Mouse (Mus musculus) lung, postnatal 25 days (tissue): ENCODE measurements around the gene Tcaf3.

ENCODE experiments used
- DNase-seq: peaks from one replicate; pipeline ENCODE4 v3.0.0; 2022; ENCODE audit warnings: low spot score

Tcaf3 gene

DNA sequence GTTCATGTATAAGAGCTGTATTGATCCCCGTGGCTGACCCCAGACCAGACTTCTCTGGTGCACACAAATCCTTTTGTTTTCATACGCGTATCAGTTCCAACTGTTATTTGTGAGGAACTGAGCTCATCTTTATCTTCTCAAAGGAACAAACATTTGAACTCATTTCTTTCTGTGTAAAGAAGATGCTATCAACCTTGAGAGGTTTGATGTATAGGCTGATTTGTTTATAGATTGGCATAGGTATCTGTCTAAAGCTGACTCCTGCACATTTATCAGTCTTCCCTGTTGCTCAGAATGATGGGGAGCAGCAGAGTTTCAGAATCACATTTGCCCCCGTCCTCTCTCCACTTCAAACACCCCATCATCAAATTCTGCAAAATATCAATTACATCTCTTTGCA is at the start of gene Tcaf3:
Tcaf3 (minus strand) TSS at position 101 of the 400 bp plus-strand sequence.
- DNase-seq: no peak

DNA sequence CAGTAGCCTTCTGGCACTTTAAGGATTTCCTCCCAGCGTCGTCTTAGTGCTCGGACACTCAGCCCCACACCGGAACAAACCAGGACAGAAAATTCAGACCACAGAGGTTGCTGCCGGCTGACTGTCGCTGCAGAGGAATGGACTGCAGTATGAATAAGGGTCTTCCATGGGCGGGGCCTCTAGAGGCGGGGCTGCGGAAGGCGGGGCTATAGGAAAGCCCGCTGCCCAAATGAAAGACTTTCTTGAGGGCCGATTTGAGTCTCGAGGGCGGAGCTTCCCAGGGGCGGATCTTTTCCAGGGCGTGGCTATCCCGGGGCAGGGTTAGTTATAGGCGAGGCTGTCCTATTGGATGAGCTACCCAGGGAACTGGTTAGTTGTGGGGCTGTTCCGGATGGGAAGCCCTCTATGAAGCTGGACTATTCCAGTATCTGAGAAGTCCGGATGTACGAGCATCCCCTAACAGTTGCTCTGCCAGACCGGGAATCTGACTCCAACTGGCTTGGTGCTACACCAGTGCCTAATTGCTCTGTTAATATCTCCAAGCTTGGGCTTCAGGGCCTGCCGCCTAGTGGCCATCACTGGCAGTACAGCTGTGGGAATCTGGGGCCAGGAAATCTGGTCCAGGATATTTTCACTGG is 47.5 kb upstream of the Tcaf3 start, which contains the start of gene Tcaf2:
Tcaf2 (minus strand) TSS at position 343 of the 638 bp plus-strand sequence.
- peak; percentile 92 for DNase-seq

DNA sequence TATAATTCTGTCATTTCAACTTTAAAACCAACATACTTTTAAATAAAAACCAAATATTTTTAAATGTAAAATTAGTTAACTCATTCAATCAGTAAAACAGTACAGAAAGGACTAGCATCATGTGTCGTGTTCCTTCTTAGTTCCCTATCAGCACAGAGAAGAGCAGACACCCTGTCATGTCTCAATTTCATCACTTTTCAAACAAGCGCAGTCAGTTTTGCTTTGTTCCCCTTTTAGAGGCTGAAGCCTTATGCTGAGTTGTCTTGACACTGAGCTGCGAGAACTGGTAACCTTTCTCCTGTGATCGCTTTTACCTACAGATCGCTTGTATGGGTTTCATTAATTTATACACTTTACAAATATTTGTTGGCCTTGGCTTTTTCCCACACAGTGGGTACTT is 36.9 kb upstream of the Tcaf3 start:
- no peak for DNase-seq

GRCm38 (mm10) chr6:42631395-42631794 is 33.9 kb upstream of the Tcaf3 start:
- DNase-seq: no peak

DNA sequence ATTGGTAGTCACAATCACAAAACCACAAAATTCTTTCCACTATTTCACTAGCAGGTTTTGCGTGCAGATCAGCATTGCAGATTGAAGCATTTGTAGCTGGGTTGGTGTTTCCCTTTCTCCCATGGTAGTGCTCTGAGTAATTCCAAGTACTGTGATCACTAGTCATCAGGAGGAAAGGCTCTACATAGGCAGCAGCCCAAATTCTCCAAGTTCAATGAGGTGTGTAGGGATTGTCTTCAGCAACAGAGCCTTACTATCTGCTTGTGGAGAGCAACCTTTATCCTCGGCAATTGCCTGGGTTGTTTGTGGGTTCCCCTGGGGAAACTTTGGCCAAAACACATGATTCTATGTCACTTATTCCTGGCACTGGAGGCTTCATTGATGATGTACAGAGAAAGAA is 19.4 kb upstream of the Tcaf3 start:
- DNase-seq: no peak

DNA sequence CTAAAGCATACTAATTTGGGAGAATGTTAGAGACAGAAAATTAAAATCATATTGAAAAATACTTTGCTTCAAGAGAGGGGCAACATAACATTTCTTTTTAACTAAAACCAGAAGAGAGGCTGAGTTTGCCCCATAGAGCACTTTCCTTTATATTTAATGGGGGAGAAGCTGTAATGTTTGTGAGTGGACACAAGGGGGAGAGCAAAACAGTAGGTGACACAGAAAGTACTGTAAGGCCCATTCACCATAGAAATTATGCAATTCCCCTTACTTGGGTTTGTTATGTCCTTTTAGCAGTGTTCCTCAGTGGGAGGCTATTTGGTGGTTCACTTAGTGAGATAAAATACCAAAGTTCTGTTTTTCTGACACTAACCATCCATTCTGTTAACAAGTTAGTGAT is 14.7 kb upstream of the Tcaf3 start:
- DNase-seq: peak; percentile 17

DNA sequence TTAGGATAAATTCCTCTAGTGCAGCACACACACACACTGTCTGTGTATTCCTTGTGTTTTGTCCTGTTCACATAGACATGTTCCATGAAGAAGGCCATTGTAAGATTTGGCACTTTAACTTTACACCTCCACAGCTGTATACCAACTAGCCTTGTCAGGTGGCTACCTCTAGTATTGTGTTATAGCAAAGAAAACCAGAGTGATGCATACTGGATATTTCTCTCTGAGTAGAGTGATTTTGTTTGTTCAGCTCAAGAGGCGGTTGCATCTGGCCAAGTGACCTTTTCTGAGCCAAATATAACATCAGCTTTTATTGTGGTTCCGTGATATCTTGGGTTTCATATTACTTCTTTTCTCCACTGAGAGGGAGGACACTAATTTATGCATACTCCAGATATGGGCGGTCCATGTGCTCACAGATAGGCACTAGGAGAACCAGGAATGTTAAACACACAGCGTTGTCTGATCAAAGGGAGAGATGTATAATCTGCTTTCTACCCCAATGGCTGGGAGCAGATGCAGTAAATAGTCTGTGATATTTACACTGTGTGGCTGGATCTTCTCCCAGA is 13.5 kb upstream of the Tcaf3 start:
- DNase-seq: no peak

- no peak for DNase-seq
Observed at GRCm38 (mm10) chr6:42593138-42593882, 4.2 kb downstream of the Tcaf3 start.

- DNase-seq: no peak
Observed at GRCm38 (mm10) chr6:42586569-42586968, 10.9 kb downstream of the Tcaf3 start.

DNA sequence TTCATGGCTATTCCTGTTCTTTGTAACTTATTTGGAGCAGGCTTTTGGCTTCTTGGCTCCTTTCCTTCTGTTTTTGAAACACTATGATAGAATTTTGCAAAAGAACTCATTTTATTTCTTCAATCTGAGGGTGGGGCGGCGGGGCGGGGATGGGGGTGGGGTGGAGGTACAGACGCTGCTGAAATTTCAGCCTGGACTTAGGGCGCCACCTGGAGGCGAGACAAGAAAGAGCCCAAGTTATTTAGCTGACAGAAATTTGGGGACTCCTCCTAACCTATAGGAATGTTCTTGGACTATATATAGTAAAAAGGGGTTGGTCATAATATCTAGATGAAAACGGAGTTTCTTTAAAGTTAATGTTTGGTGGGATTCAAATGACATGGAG is 14.0 kb downstream of the Tcaf3 start:
- DNase-seq: peak; percentile 60

DNA sequence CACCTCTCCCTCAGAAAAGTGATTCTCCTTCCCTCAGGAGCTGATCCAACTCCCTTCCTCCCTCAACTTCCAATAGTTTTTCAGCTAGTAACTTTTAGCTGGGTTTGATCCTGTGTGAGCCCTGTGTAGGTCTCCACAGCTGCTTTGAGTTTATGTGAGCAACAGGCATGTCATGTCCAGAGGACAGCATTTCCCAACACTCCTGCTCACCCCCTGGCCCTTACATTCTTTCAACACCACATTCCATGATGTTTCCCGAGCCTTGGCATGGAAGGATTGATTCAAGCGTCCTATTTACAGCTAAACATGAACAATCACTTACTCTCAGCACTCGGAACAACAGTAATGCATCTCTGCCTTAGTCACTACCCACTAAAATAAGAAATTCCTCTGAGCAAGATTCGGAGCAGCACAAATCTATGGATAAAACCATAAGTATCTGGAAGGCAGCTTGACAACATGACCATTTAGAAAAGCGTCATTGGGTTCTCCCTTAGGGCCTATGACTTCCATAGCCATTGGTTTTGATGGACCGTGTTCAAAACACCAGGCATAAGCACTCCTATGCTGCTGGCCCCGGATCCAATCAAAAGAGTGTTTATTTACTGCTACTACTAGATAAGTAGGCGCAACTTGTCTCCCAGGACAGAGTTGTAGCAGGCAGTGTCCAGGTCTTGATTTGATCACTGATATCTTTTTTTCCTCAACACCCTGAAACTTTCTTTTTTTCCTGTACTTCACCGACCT is 14.6 kb downstream of the Tcaf3 start:
- DNase-seq: peak; percentile 25

DNA sequence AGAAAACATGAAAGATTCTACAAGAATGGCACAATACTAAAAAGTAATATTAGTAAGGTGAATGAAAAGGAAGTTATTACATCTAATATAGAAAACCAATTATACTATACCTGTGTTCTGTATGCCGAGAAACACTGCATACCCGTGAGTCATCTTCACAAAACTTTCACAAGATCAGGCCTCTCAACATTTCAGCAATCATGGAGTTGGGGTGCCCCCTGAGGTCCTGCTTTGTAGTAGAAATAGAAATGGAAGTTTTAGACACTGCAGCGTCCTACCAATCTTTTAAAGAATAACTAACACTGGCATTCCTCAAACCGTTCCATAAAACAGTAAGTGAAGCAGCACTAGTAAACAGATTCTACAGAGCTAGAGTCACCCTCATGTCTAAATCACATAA is 18.8 kb downstream of the Tcaf3 start:
- peak; percentile 2 for DNase-seq

GRCm38 (mm10) chr6:42577433-42577832 is 20.1 kb downstream of the Tcaf3 start:
- no peak for DNase-seq

GRCm38 (mm10) chr6:42568205-42568604 is 29.3 kb downstream of the Tcaf3 start:
- DNase-seq: no peak

- DNase-seq: no peak
Observed at GRCm38 (mm10) chr6:42566076-42566598, 31.4 kb downstream of the Tcaf3 start.

DNA sequence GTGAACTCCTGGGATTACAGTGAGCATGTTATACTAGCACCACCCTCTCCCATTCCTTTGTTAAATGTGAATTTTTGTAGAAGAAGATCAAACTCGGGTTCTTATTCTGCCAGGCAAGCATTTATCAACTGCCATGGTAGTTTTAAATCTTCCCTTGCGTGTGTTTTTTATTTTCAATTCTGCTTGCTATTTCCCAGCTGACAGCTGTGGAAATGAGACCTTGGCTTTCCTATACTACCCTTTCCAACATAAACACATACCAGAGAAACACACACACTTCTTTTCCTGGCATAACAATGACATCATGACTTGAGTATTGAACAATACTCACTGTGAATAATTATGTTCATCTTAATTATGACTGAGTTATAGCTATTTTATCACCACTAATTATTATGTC is 35.2 kb downstream of the Tcaf3 start:
- DNase-seq: no peak

DNA sequence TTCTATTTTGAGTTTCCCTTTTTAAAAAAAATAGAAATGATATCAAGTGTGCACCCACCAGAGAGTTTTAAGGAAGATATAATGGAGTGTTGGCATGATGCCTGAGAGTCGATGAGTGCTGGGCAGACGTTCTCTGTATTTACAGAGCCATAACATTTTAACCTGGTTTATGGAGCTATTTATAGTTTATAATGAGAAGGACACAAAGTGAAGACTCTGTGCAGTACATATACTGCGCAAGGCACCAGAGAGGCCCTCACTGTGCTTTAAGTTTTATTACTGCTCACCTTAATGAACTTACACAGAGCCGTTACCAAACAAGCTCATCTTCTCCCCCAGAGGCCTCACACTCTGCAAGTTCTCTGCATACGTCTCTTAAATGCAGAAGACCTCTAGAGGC is 36.6 kb downstream of the Tcaf3 start:
- no peak for DNase-seq

DNA sequence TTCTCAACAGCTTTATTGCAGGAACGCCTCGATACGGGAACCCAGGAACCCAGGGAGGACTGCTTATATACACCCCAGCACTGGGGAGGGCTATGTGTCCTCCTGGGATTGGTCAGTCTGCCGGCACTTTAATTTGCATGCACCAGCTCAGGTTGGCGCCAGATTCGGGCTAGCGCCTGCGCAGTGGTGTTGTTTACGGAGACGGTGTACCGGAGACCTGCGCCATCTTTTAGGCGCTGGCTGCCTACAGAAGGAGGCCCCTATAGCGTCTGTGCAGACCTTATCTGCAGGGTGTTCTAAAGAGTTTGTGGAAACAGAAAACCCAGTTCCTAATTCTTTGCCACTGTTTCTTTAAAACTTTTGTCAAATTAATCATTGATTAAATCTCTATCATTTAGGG is 38.9 kb downstream of the Tcaf3 start:
- DNase-seq: no peak

DNA sequence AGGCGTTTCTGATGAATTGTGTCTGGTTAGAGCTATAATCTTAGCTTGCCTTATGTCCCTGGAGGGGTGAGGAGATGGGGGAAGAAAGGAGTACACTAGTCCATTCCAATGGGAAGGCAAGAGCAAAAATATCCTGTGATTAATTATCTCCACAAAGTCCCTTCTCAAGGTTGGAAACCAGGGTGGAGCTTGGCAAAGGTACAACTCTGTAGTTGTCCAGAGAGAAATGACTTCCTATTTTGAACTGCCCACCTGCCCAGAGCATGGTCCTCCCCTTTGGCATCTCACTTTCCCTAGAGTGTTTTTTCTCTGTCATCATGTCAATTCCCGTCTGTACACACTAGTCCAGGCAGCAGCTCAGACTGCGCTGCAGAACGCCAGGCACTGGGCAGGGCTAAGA is 50.0 kb downstream of the Tcaf3 start, which contains the start of gene Olfr455:
Olfr455 (minus strand) TSS at position 127 of the 400 bp plus-strand sequence.
- DNase-seq: no peak

DNA sequence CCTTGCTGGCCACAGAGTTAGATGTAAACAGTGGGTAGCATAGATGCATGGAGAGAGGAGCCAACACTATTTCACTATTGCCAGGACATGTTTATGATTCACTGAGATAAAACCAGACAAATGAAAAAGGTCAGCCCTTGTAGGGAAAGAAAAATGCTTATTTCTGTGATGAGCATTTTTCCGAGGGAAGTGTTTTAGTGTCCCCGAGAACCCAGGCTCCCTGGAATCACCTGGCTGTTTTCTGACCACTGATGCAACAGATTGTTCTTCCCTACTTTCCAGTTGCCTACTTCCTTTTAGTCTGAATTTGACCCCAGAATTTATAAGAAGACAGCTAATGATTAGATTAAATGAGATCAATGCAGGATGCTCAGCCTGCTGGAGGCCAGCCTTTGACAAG is 51.3 kb downstream of the Tcaf3 start:
- DNase-seq: no peak

- peak; percentile 39 for DNase-seq
Observed at GRCm38 (mm10) chr6:42545451-42545885, 52.0 kb downstream of the Tcaf3 start.

GRCm38 (mm10) chr6:42544846-42545245 is 52.6 kb downstream of the Tcaf3 start:
- DNase-seq: peak; percentile 21
